Mouse (Mus musculus) embryonic fibroblast, embryonic 13.5 days (primary cell): ENCODE results near the gene Hspa8.
"Not testable (repeated sequence)": the region's sequence is repeated elsewhere in the genome, so short reads cannot be mapped to it uniquely, and the experiment has no call there.

Experiments used
- CTCF ChIP-seq: IDR thresholded peaks from 2 replicates; pipeline ENCODE4 v1.5.1; 2011; ENCODE audit warnings: mild to moderate bottlenecking, control low read depth, low read length, moderate library complexity, borderline replicate concordance; ENCODE audit not compliant: insufficient read depth
- POLR2A ChIP-seq: IDR thresholded peaks from 2 replicates; pipeline ENCODE4 v1.6.1; 2011; ENCODE audit warnings: low read depth, mild to moderate bottlenecking, control low read depth, low read length, moderate library complexity

DNA sequence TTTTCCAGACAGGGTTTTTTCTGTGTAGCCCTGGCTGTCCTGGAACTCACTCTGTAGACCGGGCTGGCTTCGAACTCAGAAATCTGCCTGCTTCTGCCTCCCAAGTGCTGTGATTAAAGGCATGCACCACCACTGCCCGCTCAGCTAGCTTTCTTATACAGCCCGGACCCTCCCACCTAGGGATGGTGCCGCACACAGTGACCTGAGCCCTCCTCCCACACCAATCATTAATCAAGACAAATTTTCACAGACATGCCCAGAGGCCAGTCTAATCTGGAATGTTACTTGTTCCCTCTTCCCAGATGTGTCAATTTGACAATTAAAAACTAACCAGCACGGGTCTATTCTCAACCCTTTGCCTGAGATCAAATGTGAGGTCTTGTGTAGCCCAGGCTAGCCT lies 27.6 kb upstream of the Hspa8 start:
- TF ChIP-seq CTCF, POLR2A: not testable (repeated sequence)
